Mouse (Mus musculus) cerebellum, adult 18-20 months (tissue): ENCODE data around the gene Bend4.

Experiments used
- DNase-seq, 2 experiments: peaks; one replicate each; pipeline ENCODE4 v3.0.0; 2021

Bend4 gene

GRCm38 (mm10) chr5:67427443-67428360, at the start of gene Bend4:
Bend4 (minus strand) TSS chr5:67428310.
- DNase-seq = peak; percentile 57 to 67

DNA sequence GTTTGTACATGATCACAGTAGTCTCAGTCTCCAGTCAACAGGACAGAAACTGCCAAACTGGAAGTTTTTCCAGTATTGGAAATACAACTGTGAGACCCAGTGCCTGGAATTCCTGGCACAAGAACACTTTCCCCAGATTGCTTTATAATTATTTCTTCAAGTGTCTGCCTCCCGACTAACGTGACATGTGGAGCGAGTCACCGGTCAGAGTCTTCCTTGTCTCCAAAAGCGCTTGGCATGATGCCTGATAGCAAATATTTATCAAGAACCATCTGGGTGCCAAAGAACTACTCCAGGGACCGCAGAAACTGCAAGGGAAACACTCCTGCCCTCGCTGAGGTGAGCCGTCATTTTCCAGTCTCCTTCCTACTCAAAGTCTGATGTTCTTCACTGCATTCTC, 45.6 kb upstream of the Bend4 start:
- no peak for DNase-seq

- no peak for DNase-seq
Measured at GRCm38 (mm10) chr5:67473094-67473493, 45.0 kb upstream of the Bend4 start.

DNA sequence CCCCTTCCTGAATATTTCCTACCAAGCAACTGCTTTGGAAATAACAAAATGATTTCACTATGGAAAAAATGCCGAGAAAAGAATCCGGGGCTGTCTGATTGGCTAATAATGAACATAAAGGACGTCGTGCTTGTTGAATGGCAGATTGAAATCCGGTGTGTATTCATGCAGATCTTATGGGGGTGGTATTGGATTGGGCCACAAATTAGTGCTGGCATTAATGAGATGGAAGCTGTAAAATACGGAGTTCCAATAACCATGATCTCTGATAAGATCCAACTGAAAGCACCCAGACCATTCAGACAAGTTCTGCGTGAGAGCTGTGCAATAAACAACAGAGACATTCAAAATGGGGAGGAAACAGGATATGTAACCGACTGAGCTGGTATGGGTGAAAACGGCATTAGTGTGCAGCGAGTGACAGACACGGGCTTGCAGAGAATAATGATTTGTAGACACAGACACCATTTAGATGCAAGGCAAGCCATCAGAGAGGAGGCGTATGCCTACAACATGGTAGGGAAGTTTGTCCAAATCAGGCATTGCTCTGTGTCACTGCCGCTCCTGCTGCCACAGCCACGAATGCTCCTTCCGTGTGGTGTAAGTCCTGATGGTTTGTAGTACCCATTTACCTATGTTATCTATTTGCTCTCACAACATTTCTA, 38.9 kb upstream of the Bend4 start:
- DNase-seq = no peak

DNA sequence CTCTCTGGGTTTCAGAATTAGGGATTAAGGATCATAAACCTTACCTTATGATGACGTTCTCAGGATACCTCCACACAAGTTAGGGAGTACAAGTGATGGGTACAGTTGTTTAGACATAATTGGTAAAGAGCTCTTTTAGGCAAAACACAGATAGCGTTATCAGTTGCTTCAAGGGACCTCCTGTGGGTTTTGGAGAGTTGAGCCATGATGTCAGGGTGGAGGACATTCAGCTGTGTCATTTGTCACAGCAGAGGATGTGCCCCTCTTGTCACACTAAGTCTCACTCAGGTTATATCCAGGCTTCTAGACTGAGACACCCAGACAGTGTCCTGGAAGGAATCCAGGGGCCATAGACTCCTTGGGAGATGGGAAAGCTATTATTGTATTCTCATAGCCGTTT, 36.8 kb upstream of the Bend4 start:
- no peak for DNase-seq

DNA sequence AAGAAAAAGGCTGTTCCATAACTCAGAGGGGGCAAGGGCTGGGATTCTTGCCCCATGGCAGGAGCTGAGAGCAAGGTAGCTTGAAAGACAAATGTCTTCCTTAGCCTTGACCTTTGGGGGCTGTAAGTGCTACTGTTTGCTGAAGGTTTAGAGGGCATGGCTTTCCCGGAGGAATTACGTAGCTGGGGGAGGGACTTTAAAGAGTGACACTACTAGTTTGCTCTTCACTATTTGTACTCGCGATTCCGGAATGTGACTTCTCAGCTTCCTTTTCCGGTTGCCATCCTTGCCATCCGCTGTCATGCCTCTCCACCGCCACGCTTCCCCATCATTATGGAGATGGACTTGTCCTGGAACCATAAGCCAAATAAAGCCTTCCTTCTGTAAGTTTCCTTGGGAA, 35.5 kb upstream of the Bend4 start:
- DNase-seq = no peak

- DNase-seq = no peak
Measured at GRCm38 (mm10) chr5:67462331-67462730, 34.2 kb upstream of the Bend4 start.

GRCm38 (mm10) chr5:67456841-67457240, 28.7 kb upstream of the Bend4 start:
- DNase-seq = no peak

- DNase-seq = no peak
Measured at GRCm38 (mm10) chr5:67454282-67454681, 26.2 kb upstream of the Bend4 start.

GRCm38 (mm10) chr5:67449957-67450630, 22.0 kb upstream of the Bend4 start:
- no peak for DNase-seq

GRCm38 (mm10) chr5:67446526-67446925, 18.4 kb upstream of the Bend4 start:
- no peak for DNase-seq

DNA sequence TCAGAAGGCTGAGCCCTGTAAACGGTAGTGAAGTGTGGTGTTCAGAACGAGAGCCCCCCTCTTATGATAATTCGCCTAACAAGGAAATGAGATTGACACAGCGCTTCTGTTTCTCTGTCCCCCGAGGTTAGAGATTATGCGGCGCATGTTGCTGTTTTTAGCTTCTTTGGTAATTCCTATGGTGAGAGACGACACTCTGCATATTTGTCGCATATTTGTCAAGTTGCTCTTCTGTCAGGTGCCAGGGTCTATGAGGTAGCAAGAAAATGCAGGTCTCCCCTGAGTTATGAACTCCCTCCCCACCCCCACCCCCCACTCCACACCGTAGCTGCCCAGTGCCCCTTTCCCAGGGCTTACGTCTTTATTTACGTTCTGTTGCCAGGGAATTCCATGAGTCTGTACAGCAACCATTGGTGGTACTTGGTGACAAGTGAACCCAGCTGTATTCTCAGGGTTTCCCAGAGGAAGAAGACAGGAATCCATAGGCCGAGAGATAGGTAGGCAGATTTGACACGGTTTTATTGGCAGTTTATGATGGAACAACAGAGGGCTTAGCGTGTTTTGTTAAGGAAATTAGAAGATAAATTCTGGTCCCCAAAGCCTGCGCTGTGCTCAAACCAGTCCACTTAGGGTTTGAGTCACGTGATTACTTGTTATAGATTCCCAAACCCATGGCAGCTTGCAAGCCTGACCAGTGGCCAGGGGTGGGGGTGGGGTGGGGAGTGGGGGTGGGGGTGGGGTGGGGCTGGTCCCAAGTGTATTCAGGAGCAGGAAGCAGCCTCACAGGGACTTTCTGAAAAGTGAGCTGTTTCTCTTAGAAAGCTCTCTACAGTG, 16.3 kb upstream of the Bend4 start:
- no peak for DNase-seq

DNA sequence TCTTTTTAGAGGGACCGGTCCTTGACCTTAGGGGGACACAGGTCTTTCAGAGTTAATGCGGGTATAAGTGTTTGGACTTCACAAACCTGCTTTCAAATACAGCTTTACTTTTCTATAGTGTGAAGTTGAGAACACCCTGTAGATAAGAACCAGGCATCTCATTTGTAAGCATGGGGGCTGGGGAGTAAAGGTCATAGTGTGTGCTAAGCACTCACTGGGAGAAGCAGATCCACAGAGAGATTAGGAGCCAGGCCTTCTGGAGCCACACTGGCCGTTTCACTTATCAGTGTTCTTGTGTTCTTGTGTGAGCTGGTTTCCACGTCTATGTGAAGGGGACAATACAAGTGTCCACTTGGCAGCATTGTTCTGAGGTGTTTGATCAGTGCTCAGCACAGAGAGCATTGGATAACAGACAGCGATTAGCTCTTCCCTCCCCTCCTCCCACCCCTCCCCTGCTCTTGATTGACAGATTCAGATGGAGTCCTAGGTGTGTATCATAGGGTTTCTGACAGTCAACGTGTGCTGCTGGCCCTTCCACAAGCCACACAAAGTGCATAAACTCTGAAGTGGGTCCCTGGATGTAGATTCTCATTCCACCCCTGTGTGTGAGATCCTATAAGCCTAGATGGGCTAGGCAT, 14.8 kb upstream of the Bend4 start:
- DNase-seq = no peak

DNA sequence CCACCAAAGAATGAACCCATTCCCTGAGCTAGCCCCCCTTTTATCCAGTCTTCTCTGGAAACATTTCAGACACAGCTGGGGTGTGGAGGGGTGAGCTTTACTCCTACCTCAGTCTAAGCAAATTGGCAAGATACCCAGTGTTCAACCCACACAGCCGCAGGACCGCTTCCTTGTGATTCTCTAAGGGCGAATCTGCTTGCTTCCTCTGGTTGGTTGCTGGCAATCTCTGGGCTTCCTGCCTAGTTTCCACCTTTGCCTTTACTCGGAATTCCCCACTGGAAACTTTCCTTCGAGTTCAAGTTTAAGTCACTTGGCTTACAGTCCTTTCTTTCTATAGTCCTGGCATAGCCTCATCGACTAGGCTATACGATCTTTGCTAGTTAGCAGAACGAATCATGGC, 12.5 kb upstream of the Bend4 start:
- no peak for DNase-seq

GRCm38 (mm10) chr5:67437403-67437802, 9.3 kb upstream of the Bend4 start:
- DNase-seq = no peak

DNA sequence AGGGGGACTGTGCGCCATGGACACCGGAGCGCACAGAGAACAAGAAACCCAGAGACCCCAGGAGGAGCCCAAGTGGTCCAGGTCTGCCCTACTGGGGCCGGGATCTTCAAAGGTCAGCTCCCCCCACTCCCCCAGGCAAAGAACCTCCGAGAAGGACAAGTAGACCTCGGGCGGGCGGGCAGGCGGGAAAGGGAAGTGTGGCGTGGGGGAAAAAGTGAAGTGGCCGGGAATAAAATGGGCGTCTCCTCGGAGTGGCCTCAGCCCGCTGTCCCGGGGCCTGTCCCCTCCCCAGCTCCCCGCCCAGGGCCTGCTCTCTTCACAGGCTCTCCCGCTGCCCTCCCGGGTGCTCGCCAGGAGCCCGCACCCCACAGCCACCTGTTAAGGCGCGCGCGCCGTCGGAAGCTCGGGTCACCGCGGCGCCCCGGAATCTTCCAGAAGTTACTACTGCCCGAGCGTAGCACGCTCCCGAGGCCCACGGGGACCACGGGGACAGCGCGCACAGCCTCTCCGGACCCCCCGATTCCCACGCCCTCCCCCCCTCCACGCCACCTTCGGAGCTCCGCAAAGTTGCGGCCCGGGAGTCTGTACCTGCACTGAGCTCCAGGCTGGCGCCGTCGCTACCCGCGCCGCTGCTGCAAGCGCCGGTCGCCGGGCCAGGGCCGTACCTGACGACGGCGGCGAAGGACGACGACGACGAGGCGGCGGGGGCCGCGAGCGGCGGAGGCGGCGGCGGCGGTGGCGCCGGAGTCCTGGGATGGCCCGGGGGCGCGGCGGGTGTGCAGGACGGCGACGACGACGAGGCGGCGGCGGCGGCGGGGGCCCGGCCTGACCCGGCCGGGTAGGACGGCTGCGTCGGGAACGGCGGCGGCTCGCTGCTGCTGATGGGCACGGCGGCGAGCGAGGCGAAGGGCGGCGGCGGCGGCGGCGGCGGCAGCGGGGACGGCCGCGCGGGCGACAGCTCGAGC, 1.4 kb downstream of the Bend4 start:
- no peak for DNase-seq

DNA sequence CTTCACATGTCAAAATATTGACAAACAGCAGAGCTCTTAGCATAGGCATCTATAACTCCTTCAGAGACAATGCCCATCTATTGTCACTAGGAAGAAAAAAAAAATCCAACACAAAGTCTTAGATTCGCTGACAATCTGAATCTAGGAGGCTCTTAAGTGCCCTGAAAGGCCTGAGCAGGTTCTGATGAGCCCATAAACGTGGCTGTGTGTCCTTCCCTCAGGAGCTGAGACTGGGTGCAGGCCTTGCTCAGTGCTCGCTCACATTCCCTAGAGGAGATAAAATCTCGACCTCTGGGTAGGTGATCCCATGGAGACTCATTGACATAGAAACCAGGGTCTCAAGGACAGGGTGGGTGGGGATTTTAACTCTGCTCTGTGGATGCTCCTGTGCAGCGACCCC, 2.1 kb downstream of the Bend4 start:
- DNase-seq = no peak

DNA sequence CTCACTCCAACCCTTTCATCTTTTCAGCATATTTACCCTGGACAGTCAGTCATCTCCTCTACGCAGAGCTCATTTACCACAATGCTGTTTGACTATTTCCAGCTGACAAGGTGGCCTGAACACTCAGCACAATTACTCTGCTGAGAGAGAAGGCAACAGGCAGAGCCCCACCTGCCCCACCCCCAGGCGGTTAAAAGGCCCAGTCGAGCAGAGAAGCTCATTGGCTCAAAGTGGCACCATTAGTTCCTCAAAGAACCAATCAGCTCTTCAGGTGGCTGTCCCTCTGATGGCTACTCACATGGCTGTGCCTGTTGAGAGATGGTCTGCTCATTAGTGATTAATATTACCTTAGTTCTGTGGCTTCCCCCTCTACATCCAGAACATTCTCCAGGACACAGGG, 3.5 kb downstream of the Bend4 start:
- no peak for DNase-seq

- DNase-seq = no peak
Measured at GRCm38 (mm10) chr5:67423963-67424362, 4.1 kb downstream of the Bend4 start.

DNA sequence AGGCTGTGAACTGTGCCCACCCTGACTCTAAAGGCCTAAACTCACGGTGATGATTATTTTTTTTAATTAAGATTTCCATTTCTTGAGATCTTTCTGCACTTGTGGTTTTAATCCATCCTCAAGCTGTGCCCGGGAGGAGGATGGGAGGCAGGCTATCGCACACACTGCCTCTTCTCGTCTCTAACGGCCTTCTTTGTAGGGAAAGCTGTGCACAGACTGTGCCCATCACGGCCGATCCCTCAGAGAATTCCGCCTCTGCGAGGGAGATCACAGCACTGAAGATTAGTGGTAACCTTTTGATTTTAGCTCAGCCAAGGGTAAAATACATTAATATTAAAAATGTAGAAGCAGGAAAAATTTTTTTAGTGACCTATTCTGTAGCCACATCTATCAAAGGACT, 4.8 kb downstream of the Bend4 start:
- no peak for DNase-seq

DNA sequence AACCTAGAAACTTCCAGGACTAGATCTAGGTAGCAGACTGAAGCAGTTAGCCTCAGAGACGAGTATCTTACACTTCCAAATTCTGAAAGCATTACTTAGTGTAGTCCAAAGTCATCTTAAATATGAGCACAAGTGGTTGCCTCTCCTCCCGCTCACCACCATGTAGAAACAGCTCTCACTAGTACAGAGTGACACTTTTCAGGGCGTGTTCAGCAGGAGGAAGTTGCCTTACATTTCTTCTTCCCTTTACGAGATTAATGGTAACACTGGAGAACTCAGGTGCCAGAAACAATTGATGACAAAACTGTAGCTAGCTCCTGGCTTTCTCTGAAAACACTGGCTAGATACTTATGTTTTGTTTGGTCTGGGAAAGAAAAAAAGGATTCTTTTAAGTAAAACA, 8.7 kb downstream of the Bend4 start:
- no peak for DNase-seq
